In the genomic region with DNA sequence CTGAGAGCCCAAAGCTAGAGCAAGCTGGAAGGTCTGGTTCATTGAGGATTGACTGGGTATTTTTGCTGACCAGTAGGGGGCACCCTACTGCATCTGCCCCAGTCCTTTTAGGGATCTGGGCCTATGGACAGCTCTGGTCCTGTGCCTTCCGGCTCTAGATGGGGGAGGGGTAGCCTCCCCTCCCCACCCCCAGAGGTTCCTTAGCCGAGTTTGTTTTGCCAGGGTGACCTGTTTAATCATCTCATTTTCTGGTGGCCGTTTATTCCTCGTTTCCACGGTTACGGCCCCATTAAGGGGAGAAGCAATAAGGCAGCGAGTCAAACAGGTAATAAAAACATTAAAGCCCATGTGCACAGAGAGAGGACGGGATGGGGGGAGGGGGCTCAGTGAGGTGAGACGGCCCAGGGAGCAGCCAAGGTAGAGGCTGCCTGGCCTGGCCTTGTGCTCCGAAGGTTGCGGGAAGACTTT, we compare ENCODE assay signal across 8 mouse cellular contexts.
DNase-seq lines count a peak whose midpoint lies in the region; ATAC-seq and TF ChIP-seq lines count a peak whose summit lies in the region.

No protein-coding gene starts in this region.

- H3K27me3 ChIP-seq in forebrain, postnatal 0 days (ENCODE audit: insufficient read depth, low read length): peaks cover 2% of the 10 kb centered on the region
- H3K27me3 ChIP-seq in forebrain, embryonic 12.5 days: peaks cover 51% of the 10 kb centered on the region
- no peaks in the 10 kb centered on the region for H3K27me3 ChIP-seq in testis, adult 2 months (ENCODE audit: control insufficient read depth, insufficient read depth, low read length)
- H3K27me3 ChIP-seq in kidney, embryonic 15.5 days: peaks cover 5% of the 10 kb centered on the region; the same call in 1 of the 2 replicates

- no peak for DNase-seq in forebrain, postnatal 0 days
- no peak for DNase-seq in testis, postnatal 10 days (ENCODE audit: low spot score)
- peak; percentile 25 for DNase-seq in thymus, postnatal 4 days
- DNase-seq in cerebellum, postnatal 14 days: no peak
- DNase-seq in cerebellum, postnatal 36 days: no peak

- H3K27ac ChIP-seq in forebrain, postnatal 0 days (ENCODE audit: low read depth, low read length): no peak overlapping the region
- H3K27ac ChIP-seq in forebrain, embryonic 12.5 days: no peak overlapping the region
- no peak overlapping the region for H3K27ac ChIP-seq in testis, adult 2 months (ENCODE audit: control insufficient read depth, insufficient read depth, low read depth, low read length)
- H3K27ac ChIP-seq in kidney, embryonic 15.5 days: peak overlapping the region; percentile 94

- no peaks in the 10 kb centered on the region for H3K36me3 ChIP-seq in forebrain, postnatal 0 days (ENCODE audit: insufficient read depth)
- H3K36me3 ChIP-seq in forebrain, embryonic 12.5 days (replicated peaks): no peaks in the 10 kb centered on the region
- H3K36me3 ChIP-seq in testis, adult 2 months (ENCODE audit: control insufficient read depth, insufficient read depth, low read length): no peaks in the 10 kb centered on the region
- no peaks in the 10 kb centered on the region for H3K36me3 ChIP-seq in kidney, embryonic 15.5 days

- no peak overlapping the region for H3K4me2 ChIP-seq in forebrain, postnatal 0 days (ENCODE audit: low read depth)
- H3K4me2 ChIP-seq in forebrain, embryonic 12.5 days: no peak overlapping the region
- 0 out of 2 replicates have a peak overlapping the region, but pooled peaks have one; percentile 3 for H3K4me2 ChIP-seq in kidney, embryonic 15.5 days

- 56% methylated on average over 11 of the region's 11 CpGs for WGBS in forebrain, postnatal 0 days
- 58% methylated on average over 11 of the region's 11 CpGs for WGBS in forebrain, embryonic 12.5 days
- WGBS in kidney, embryonic 15.5 days: 20% methylated on average over 11 of the region's 11 CpGs

- peak; percentile 46 for TF ChIP-seq CTCF in forebrain, postnatal 0 days (IDR thresholded peaks at IDR 0.05; ENCODE audit: low read depth)
- TF ChIP-seq CTCF in testis, adult 2 months (IDR thresholded peaks at IDR 0.05; ENCODE audit: control insufficient read depth, insufficient read depth, insufficient replicate concordance, low read depth, low read length): peak; percentile 36; the same call in 1 of the 2 replicates

- no peak for TF ChIP-seq POLR2A in testis, adult 2 months (IDR thresholded peaks at IDR 0.05; ENCODE audit: control insufficient read depth, low read depth, low read length)

- H3K4me1 ChIP-seq in forebrain, postnatal 0 days (ENCODE audit: insufficient read depth): no peaks in the 10 kb centered on the region
- H3K4me1 ChIP-seq in forebrain, embryonic 12.5 days: peaks cover 18% of the 10 kb centered on the region
- H3K4me1 ChIP-seq in testis, adult 2 months (ENCODE audit: control insufficient read depth, insufficient read depth, low read length): peaks cover 2% of the 10 kb centered on the region; the same call in 1 of the 2 replicates
- H3K4me1 ChIP-seq in kidney, embryonic 15.5 days: peaks cover 90% of the 10 kb centered on the region

- no peak for ATAC-seq in forebrain, postnatal 0 days
- ATAC-seq in forebrain, embryonic 12.5 days (ENCODE audit: low FRiP score): no peak
- peak; percentile 87 for ATAC-seq in kidney, embryonic 15.5 days (replicated peaks; ENCODE audit: low FRiP score)

- no peaks in the 10 kb centered on the region for H3K9me3 ChIP-seq in forebrain, postnatal 0 days (ENCODE audit: low read length)
- no peaks in the 10 kb centered on the region for H3K9me3 ChIP-seq in forebrain, embryonic 12.5 days
- no peaks in the 10 kb centered on the region for H3K9me3 ChIP-seq in kidney, embryonic 15.5 days (replicated peaks)

- no peak overlapping the region for H3K4me3 ChIP-seq in forebrain, postnatal 0 days (ENCODE audit: low read depth, low read length)
- H3K4me3 ChIP-seq in forebrain, embryonic 12.5 days (replicated peaks): no peak overlapping the region
- H3K4me3 ChIP-seq in testis, adult 2 months (ENCODE audit: control insufficient read depth, low read depth, low read length): no peak overlapping the region
- H3K4me3 ChIP-seq in kidney, embryonic 15.5 days (replicated peaks): no peak overlapping the region

- H3K9ac ChIP-seq in forebrain, postnatal 0 days: no peak overlapping the region
- H3K9ac ChIP-seq in forebrain, embryonic 12.5 days: no peak overlapping the region
- H3K9ac ChIP-seq in kidney, embryonic 15.5 days: no peak overlapping the region
